ENCODE assay signal across 24 mouse cellular contexts in the genomic region with DNA sequence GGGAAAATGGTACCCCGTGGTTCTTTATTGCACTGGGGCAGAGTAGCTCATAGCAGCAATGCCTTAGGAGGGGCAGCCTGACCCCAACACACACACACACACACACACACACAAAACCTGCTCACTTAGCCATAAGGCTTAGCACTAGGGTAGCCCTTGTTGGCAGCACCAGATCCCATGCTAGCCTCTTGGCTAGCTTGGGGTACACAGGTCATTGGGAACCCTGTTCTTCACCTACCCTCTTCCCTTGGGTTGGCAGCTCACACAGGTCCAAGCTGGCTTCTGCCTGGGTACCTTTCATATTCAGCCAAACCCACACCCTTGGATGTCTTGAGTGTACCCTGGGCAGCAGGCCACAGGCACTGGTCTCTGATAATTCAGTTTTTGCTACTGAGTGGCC. TPM values are rescaled to one million over a fixed set of nuclear protein-coding genes. Genes with fewer than 3 reads are reported as not detected.
DNase-seq lines count a peak whose midpoint lies in the region; ATAC-seq and TF ChIP-seq lines count a peak whose summit lies in the region.
"Had no signal": no experiment of that assay in that cellular context is flagged by ENCODE, and none has a peak within 500 bp of the region (broad histone marks: within the 10 kb centered on the region; RNA-seq: fewer than 3 reads in every experiment).

No protein-coding gene starts in this region.

- H3K4me2 ChIP-seq in intestine, embryonic 15.5 days (replicated peaks): no peak overlapping the region
- no peak overlapping the region for H3K4me2 ChIP-seq in intestine, postnatal 0 days (replicated peaks; ENCODE audit: low read depth)
- H3K4me2 ChIP-seq: embryonic facial prominence, embryonic 12.5 days; forebrain, embryonic 13.5 days; forebrain, embryonic 15.5 days had no signal

- H3K9ac ChIP-seq in intestine, embryonic 15.5 days: 0 out of 2 replicates have a peak overlapping the region, but pooled peaks have one; percentile 1
- no peak overlapping the region for H3K9ac ChIP-seq in intestine, postnatal 0 days (ENCODE audit: low read depth, low read length)
- H3K9ac ChIP-seq: embryonic facial prominence, embryonic 12.5 days; forebrain, embryonic 13.5 days; forebrain, embryonic 15.5 days; forebrain, postnatal 0 days had no signal

- H3K27me3 ChIP-seq in intestine, embryonic 15.5 days (replicated peaks): no peaks in the 10 kb centered on the region
- no peaks in the 10 kb centered on the region for H3K27me3 ChIP-seq in intestine, postnatal 0 days (replicated peaks; ENCODE audit: control insufficient read depth, insufficient read depth, low read length)
- H3K27me3 ChIP-seq: CH12.LX; embryonic facial prominence, embryonic 12.5 days; forebrain, embryonic 13.5 days; forebrain, embryonic 15.5 days; Patski had no signal

- DNase-seq in cerebellum, adult 11 months: peak; percentile 10
- peak; percentile 25 for DNase-seq in cerebellum, adult 9-11 months
- DNase-seq in cerebellum, postnatal 36 days: no peak
- DNase-seq: adrenal gland, adult 8-10 months; adrenal gland, postnatal 14 days; adrenal gland, postnatal 36 days; B cell, adult 2 months; cerebellum, adult 18-20 months; forebrain, postnatal 0 days had no signal

- H3K9me3 ChIP-seq in intestine, embryonic 15.5 days: no peaks in the 10 kb centered on the region
- H3K9me3 ChIP-seq in intestine, postnatal 0 days (ENCODE audit: control insufficient read depth): no peaks in the 10 kb centered on the region
- H3K9me3 ChIP-seq: embryonic facial prominence, embryonic 10.5 days; embryonic facial prominence, embryonic 12.5 days; forebrain, embryonic 13.5 days; forebrain, embryonic 15.5 days; G1E had no signal

- H3K4me3 ChIP-seq in intestine, embryonic 15.5 days (replicated peaks): no peak overlapping the region
- no peak overlapping the region for H3K4me3 ChIP-seq in intestine, postnatal 0 days (ENCODE audit: low read depth, low read length)
- H3K4me3 ChIP-seq: embryonic facial prominence, embryonic 10.5 days; embryonic facial prominence, embryonic 12.5 days; forebrain, embryonic 13.5 days; forebrain, embryonic 15.5 days had no signal

- H3K4me1 ChIP-seq in intestine, embryonic 15.5 days (replicated peaks): peaks cover 19% of the 10 kb centered on the region
- peaks cover 9% of the 10 kb centered on the region; the same call in 1 of the 2 replicates for H3K4me1 ChIP-seq in intestine, postnatal 0 days (replicated peaks; ENCODE audit: control insufficient read depth, insufficient read depth, low read length)

- ATAC-seq in cerebellum, adult (ENCODE audit: insufficient number of reproducible peaks, low FRiP score, low TSS enrichment): no peak
- ATAC-seq in intestine, embryonic 15.5 days: no peak
- ATAC-seq in intestine, postnatal 0 days: no peak
- ATAC-seq: activated CD4-positive, CD25-positive, alpha-beta regulatory T cell, adult 4 months; CD4-positive, CD25-positive, alpha-beta regulatory T cell, adult 4 months; forebrain, embryonic 13.5 days; forebrain, embryonic 15.5 days; forebrain, postnatal 0 days; Patski had no signal

- no peak for TF ChIP-seq CTCF in intestine, postnatal 0 days (IDR thresholded peaks at IDR 0.05; ENCODE audit: low read depth)

- peaks cover 7% of the 10 kb centered on the region for H3K36me3 ChIP-seq in intestine, embryonic 15.5 days
- H3K36me3 ChIP-seq in intestine, postnatal 0 days (ENCODE audit: control insufficient read depth, insufficient read depth): peaks cover 27% of the 10 kb centered on the region

- H3K27ac ChIP-seq in intestine, embryonic 15.5 days: no peak overlapping the region
- H3K27ac ChIP-seq in intestine, postnatal 0 days (ENCODE audit: low read depth, low read length): no peak overlapping the region
- H3K27ac ChIP-seq: embryonic facial prominence, embryonic 10.5 days; embryonic facial prominence, embryonic 12.5 days; forebrain, embryonic 13.5 days; forebrain, embryonic 15.5 days had no signal

- 92% methylated on average over 1 of the region's 1 CpGs for WGBS in intestine, embryonic 15.5 days
- WGBS in intestine, postnatal 0 days: 75% methylated on average over 1 of the region's 1 CpGs

RNA-seq across cellular contexts. Expression of a gene that starts 3.5 kb away (rescaled TPM):
- polyA plus RNA-seq in intestine, embryonic 15.5 days (2015; fragmentation: Nextera tagmentation; extraction: Ambion mirVana): 5.4 and 8.3 TPM in 2 replicates
- 48.5 and 49.3 TPM in 2 replicates for polyA plus RNA-seq in intestine, postnatal 0 days (2015; fragmentation: Nextera tagmentation; extraction: Ambion mirVana)

RNA-seq across cellular contexts. Expression of a gene that starts 4.5 kb away (rescaled TPM):
- polyA plus RNA-seq in intestine, embryonic 15.5 days (2015; fragmentation: Nextera tagmentation; extraction: Ambion mirVana): 57.5 and 65.2 TPM in 2 replicates
- polyA plus RNA-seq in intestine, postnatal 0 days (2015; fragmentation: Nextera tagmentation; extraction: Ambion mirVana): 38.5 and 40.2 TPM in 2 replicates

RNA-seq across cellular contexts. Expression of a gene that starts 11.3 kb away (rescaled TPM):
- not detected in 2 replicates for polyA plus RNA-seq in intestine, embryonic 15.5 days (2015; fragmentation: Nextera tagmentation; extraction: Ambion mirVana)
- polyA plus RNA-seq in intestine, postnatal 0 days (2015; fragmentation: Nextera tagmentation; extraction: Ambion mirVana): 0.40 and 0.51 TPM in 2 replicates
- polyA plus RNA-seq: activated CD4-positive, CD25-positive, alpha-beta regulatory T cell, adult 4 months; CD4-positive, CD25-positive, alpha-beta regulatory T cell, adult 4 months; cortical plate, adult 2 months; embryonic facial prominence, embryonic 10.5 days; embryonic facial prominence, embryonic 12.5 days; embryonic facial prominence, embryonic 14.5 days; forebrain, embryonic 11.5 days; forebrain, embryonic 13.5 days; forebrain, embryonic 15.5 days; forebrain, postnatal 0 days; G1E; Patski had no signal

RNA-seq across cellular contexts. Expression of a gene that starts 35.2 kb away (rescaled TPM):
- polyA plus RNA-seq in intestine, embryonic 15.5 days (2015; fragmentation: Nextera tagmentation; extraction: Ambion mirVana): 4.6 and 5.8 TPM in 2 replicates
- polyA plus RNA-seq in intestine, postnatal 0 days (2015; fragmentation: Nextera tagmentation; extraction: Ambion mirVana): 1.2 and 2.2 TPM in 2 replicates
- polyA plus RNA-seq: activated CD4-positive, CD25-positive, alpha-beta regulatory T cell, adult 4 months; CD4-positive, CD25-positive, alpha-beta regulatory T cell, adult 4 months; embryonic facial prominence, embryonic 10.5 days; G1E had no signal

RNA-seq across cellular contexts. Expression of a gene that starts 41.7 kb away (rescaled TPM):
- 26.7 and 32.4 TPM in 2 replicates for polyA plus RNA-seq in intestine, embryonic 15.5 days (2015; fragmentation: Nextera tagmentation; extraction: Ambion mirVana)
- 16.4 and 18.7 TPM in 2 replicates for polyA plus RNA-seq in intestine, postnatal 0 days (2015; fragmentation: Nextera tagmentation; extraction: Ambion mirVana)

Comparison
In these comparisons a context has a peak if more than half of its experiments do, and no peak if none do; other contexts are left out.
1. DNase-seq: peak in cerebellum, adult 11 months (single experiment) and cerebellum, adult 9-11 months (single experiment); none in cerebellum, postnatal 36 days (0 of 2).